Mouse (Mus musculus): Measurements from ENCODE around the gene Zfp969. TPM values are rescaled to one million over a fixed set of nuclear protein-coding genes. Genes with fewer than 3 reads are reported as not detected.
"Not testable (repeated sequence)": the region's sequence is repeated elsewhere in the genome, so short reads cannot be mapped to it uniquely, and the experiment has no call there.

Zfp969 gene
- polyA plus RNA-seq (2015; fragmentation: Nextera tagmentation; extraction: Ambion mirVana) = 20.3 and 22.5 TPM in 2 replicates

- H3K4me1 ChIP-seq; H3K36me3 ChIP-seq; H3K9ac ChIP-seq; H3K9me3 ChIP-seq; H3K27me3 ChIP-seq; H3K4me2 ChIP-seq (replicated peaks); ATAC-seq (ENCODE audit: low FRiP score, low read depth); H3K4me3 ChIP-seq; H3K27ac ChIP-seq: not testable (repeated sequence)
- WGBS = no CpG with 5 or more reads among the region's 9 CpGs
These were observed at the start of gene Zfp969 for GRCm38 (mm10) chr2:175703546-175703945. Zfp969 (minus strand) TSS chr2:175703646.

DNA sequence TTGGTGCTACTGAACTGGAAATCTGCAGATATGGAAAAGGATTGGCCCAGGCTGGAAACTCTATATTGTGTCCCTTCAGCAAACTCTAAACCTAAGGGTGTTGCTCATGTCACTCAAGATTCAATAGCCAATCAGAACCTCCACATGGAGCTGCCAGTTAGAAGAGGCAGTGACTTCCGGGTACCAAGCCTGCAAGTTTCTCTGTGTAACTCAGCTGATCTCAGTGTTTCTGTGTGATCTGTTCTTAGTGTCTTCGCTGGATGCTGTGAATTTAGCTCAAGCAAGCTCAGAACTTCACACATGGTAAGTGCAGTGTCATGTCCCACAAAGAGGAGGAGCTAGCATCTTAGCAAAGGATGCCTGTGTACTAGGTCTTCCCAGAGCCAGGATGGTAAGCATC lies 37.8 kb upstream of the Zfp969 start, which contains the start of gene Gm2007:
Gene Gm2007, plus strand, starts transcription at position 301 of the 400 bp plus-strand sequence.
- not testable (repeated sequence) for H3K9ac ChIP-seq; H3K36me3 ChIP-seq; H3K4me2 ChIP-seq (replicated peaks); H3K27ac ChIP-seq; ATAC-seq (ENCODE audit: low FRiP score, low read depth); H3K9me3 ChIP-seq; H3K27me3 ChIP-seq; H3K4me3 ChIP-seq; H3K4me1 ChIP-seq
- no CpG with 5 or more reads among the region's 2 CpGs for WGBS

DNA sequence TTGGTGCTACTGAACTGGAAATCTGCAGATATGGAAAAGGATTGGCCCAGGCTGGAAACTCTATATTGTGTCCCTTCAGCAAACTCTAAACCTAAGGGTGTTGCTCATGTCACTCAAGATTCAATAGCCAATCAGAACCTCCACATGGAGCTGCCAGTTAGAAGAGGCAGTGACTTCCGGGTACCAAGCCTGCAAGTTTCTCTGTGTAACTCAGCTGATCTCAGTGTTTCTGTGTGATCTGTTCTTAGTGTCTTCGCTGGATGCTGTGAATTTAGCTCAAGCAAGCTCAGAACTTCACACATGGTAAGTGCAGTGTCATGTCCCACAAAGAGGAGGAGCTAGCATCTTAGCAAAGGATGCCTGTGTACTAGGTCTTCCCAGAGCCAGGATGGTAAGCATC lies 59.8 kb downstream of the Zfp969 start, which contains the start of gene Gm11007:
Gene Gm11007, plus strand, starts transcription at position 301 of the 400 bp plus-strand sequence.
- H3K4me2 ChIP-seq (replicated peaks); H3K4me3 ChIP-seq; H3K36me3 ChIP-seq; H3K9ac ChIP-seq; H3K27me3 ChIP-seq; H3K27ac ChIP-seq; H3K4me1 ChIP-seq; H3K9me3 ChIP-seq; ATAC-seq (ENCODE audit: low FRiP score, low read depth): not testable (repeated sequence)
- WGBS = no CpG with 5 or more reads among the region's 2 CpGs

Other genes starting within 250 kb of the Zfp969 start
- 7.7 and 8.3 TPM in 2 replicates for gene Zfp965, start 233.7 kb downstream of the Zfp969 start, polyA plus RNA-seq (2015; fragmentation: Nextera tagmentation; extraction: Ambion mirVana)
- not detected in 2 replicates for gene Gm11007, start 59.7 kb downstream of the Zfp969 start, polyA plus RNA-seq (2015; fragmentation: Nextera tagmentation; extraction: Ambion mirVana)
- not detected in 2 replicates for gene Gm2007, start 37.9 kb upstream of the Zfp969 start, polyA plus RNA-seq (2015; fragmentation: Nextera tagmentation; extraction: Ambion mirVana)
- 5.2 TPM in 1 of 2 replicates, not detected in the other for gene Gm14288, start 97.4 kb upstream of the Zfp969 start, polyA plus RNA-seq (2015; fragmentation: Nextera tagmentation; extraction: Ambion mirVana)
- gene Gm6710, start 165.6 kb upstream of the Zfp969 start, polyA plus RNA-seq (2015; fragmentation: Nextera tagmentation; extraction: Ambion mirVana) = 19.6 and 25.2 TPM in 2 replicates
- gene Zfp966, start 227.5 kb upstream of the Zfp969 start, polyA plus RNA-seq (2015; fragmentation: Nextera tagmentation; extraction: Ambion mirVana) = 3.2 and 3.3 TPM in 2 replicates

Measured in limb, embryonic 13.5 days (tissue).